Mouse (Mus musculus) left cerebral cortex, postnatal 4 days (tissue): ENCODE measurements at regions not wholly inside any gene's neighbourhood (a gene's known extent, or its start where the extent isn't known, plus 50 kb on each side); places are given as distances from the start of the nearest gene placed in this dataset.
"Not testable (repeated sequence)": the region's sequence is repeated elsewhere in the genome, so short reads cannot be mapped to it uniquely, and the experiment has no call there.

Experiments used
- DNase-seq: peaks from one replicate; pipeline ENCODE4 v3.0.0-alpha.2; 2022
- intact Hi-C: fragments of 180-260 bp; cut with DNase I; formaldehyde crosslinking; loops from one replicate; pipeline ENCODE4 v1.15.1; 2025

- no peak for DNase-seq
These were observed 2660.3 kb upstream of the Gm12353 start for GRCm38 (mm10) chr4:16944901-16945300.

GRCm38 (mm10) chr4:16954591-16954990, 2650.7 kb upstream of the Gm12353 start:
- intact Hi-C loops, DNase-seq: not testable (repeated sequence)

More at GRCm38 (mm10) chr4:16944901-16945300, 2660.3 kb upstream of the Gm12353 start:
- intact Hi-C loops = no loop called here

GRCm38 (mm10) chr4:16954991-16955390, 2650.3 kb upstream of the Gm12353 start:
- intact Hi-C loops, DNase-seq: not testable (repeated sequence)

DNA sequence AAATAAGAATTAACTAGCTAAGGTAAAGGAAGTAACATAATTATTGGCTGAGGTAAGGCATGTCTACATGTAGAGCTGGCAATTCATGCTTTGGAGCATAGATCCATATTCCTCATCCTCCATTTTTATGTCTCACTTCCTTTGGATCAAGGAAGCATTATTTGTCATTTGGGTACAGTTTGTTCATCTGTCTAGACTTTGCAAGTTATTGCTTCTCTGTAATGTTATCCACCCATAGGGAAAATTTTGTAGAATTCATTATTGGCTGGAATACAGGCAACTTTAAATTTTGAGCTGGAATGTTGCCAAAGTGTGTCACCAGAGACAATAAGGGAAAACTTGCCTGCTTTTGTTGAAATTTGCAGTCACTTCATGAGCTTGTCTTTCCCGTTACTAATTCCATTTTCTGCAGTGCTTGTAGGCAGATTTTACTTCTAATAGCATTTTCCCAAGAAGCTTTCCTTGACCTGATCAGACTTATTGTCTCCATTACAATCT, 2623.5 kb upstream of the Gm12353 start:
- intact Hi-C loops = no loop called here
- no peak for DNase-seq

DNA sequence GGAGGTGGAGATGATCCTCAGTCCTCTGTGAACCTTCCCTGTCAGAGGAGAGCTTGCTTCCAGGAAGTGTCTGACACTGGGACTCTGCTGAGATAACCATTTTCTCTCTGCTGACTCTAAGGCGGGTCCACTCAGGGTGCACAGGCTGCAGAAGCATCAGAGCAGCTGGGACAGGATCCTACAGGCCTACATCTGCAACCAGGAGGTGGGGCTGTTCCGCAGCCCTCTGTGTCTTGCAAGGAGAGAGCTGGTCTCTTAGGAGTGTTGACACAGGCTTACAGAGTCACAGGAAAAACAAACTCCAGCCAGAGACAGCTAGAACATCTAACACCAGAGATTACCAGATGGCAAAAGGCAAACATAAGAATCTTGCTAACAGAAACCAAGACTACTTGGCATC, 2578.6 kb upstream of the Gm12353 start:
- DNase-seq = peak; percentile 5

More for the DNA sequence above, 2578.6 kb upstream of the Gm12353 start:
- intact Hi-C loops = no loop called here
